Mouse (Mus musculus) forelimb bud, embryonic 11.5 days (tissue): ENCODE results near the gene Vasp.
A peak's percentile ranks its signal among the peaks of the same experiment; 100 is the strongest.
"Not testable (repeated sequence)": the region's sequence is repeated elsewhere in the genome, so short reads cannot be mapped to it uniquely, and the experiment has no call there.

Experiments
- DNase-seq: peaks from one replicate; pipeline ENCODE4 v3.0.0-alpha.2; 2012; ENCODE audit warnings: low read depth, low spot score

Vasp gene

DNA sequence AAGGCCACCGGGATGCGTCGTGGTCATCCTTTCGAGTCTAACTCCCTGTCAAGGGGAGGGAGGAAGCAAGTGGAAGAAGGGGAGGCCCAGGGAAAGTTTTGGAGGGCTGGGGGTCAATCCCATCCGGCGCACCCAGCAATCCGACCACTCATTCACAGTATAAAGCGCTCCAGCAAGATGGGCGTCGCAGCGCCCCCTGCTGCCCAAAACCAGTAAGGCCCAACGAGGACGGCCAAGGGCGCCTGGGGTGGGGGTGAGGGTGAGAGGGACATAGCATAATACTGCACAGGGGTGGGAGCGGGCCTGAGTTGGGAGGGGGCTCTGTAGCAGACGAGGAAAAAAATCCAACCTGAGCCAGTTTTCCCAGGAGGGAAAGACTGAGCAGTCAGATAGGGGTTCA, 32.2 kb upstream of the Vasp start:
- DNase-seq, result peak; percentile 82

DNA sequence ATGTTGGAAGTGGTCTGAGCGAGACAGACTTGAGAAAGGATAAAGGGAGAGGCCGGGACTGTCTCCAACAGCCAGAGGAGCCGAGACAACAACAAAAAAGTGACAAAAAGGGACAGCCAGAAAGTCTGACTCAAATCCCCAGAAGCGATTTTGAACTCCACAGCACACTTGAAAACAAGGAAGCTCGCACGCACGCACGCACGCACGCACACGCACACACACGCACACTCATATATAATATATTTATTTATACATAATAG, 31.4 kb upstream of the Vasp start:
- no peak for DNase-seq

DNA sequence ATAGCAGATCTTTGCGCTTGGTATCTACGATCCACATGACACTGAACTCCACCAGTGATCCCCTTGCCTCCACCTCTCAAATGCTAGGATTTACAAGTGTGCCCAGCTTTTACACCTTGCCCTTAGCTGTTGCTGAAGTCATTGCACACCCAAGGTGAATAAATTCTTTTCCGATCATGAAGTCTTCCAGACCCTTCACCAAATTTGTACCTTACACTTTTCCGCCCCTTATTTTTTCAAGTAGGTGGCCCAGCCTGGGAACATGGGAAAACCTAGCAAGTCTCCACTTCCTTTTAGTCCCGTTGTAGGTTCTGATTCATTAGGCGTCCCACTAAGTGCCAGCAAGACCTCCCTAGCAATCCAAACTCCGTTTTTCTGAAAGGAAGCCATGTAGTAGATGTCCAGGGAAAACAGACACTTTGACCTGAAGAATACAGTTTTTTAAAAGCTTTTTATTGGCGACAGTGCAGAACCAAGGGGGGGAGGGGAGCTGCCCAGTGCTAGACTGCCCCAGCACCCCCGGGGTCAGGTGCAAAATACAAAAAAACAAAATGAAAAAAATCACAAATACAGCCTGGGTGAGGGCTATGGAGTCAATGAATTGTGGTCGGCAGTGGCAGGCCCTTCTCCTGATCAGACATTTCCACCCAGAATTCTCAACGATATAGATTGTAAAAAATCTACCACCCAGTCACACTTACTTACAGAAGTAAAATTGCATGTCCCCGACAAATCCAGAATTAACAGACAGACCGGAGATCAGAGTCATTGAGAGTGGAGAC, 30.8 kb upstream of the Vasp start:
- no peak for DNase-seq

DNA sequence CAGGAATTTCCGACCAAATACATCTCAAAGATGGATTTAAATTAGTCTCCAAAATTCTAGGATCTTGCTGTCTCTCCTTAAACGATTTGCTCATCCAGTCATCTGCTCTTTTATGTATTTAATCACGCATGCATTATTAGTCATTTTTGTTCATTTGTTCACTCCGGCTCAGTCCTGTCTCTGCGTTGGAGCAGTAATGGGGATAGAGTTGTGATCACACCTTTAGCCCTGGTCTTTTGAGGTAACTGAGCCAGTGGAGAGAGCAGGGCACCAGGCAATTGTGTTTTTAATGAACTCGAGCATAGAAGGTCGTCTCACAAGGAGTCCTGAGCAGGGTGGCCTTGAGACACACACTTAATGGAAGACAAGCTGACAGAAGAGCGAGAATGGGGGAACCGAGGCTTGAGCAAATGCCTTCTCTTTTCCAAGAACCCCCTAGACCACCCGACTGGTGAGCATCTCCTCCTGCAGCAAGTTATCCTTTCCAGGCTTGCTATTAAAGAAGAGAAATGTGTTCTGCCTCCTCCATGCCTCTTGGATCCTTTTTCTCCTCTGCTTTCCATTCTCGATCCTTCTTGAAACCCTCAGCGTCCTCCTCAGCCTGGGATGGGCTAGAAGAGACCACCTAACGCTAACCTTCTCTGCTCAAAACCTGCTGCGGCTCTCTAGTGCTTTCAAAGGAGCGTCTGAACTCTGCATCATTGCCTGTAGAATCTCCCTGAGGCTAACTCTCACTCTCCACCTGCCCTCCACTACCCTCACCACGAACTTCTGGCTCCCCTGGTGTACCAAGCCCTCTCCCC, 30.0 kb upstream of the Vasp start:
- no peak for DNase-seq

DNA sequence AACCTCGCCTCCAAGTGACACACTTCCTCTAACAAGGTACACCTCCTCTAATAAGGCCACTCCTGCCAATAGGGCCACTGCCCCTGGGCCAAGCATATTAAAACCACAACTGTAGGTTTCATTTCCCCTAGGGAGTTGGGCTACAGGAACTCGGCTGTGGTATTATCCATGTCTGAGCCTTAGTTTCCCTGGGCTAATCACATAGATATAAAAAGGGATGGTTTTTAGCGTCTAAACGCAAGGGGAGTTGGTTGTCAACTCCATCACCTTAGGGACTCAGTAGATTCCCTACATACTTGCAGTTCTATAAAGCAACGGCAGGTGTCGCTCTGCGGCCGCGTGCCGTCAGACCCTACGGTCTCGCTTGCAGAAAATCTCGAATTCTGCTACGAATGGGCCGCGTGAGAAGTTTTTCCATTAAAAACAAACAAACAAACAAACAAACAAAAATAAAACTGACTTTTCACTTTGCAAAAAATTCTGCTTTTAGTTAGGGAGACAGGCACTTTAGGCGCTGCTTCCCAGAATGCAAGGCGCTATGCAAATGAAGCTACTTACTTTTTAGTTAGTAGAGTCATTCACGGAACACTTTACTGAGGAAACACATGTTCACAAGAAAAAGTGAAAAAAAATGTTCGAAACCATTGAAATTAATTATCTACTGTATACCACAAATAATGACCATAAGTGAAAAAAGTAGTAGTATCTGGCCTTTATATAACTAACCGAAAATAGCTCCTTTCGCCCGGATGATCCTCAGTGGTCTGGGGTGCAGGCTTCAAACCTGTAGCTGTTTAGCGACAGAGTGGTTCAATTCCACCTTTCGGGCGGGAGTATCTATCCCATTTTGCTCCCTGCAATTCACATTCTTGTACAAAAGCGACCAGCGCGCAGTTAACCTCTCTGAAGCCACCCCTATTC, 29.1 kb upstream of the Vasp start:
- peak; percentile 88 for DNase-seq

DNA sequence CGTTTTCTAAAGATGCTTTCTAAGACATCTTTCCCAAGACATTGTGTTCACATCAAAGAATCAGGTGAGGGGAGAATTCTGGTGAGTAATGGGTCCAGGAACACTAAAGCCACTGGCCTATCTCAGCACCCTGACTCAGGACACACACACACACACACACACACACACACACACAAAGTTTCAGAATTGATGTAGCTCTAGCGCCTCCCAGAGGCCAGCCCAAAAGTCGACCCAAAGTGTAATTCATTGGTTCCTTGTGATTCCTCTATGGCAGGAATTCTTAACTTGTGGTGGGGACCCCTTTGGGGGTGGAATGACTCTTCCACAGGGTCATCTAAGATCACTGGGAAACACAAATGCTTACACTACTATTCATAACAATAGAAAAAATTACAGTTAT, 27.6 kb upstream of the Vasp start:
- no peak for DNase-seq

DNA sequence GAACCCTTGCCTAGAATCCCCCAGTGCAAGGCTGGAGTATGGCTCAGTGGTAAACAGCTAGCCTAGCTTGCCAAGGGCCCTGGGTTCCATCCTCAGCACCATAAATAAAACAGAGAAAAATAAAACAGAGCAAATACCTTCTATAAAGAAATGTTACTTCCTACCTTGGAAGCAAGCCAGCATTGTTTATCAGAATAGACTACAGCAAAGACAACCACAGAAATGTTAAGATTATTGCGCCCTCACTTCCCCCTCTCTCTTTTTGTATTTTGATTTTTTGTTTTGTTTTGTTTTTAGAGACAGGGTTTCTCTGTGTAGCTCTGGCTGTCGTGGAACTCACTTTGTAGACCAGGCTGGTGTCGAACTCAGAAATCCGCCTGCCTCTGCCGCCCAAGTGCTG, 26.2 kb upstream of the Vasp start:
- no peak for DNase-seq

DNA sequence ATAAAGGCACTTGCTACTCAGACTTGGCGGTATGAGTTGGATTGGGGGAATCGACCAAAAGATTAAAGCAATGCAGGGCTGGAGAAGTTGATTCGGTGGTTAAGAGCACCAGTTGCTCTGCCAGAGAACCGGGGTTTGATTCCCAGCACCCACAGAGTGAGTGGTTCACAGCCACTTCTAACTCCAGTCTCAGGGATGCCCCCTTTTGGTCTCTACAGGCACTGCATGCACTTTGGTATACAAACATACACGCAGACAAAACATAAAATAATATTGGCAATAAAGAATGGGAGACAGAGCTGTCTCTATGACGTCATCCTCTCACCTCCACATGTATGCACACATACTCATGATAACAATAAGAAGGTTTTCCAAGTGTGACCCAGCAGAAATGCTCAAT, 25.4 kb upstream of the Vasp start:
- DNase-seq, result no peak

DNA sequence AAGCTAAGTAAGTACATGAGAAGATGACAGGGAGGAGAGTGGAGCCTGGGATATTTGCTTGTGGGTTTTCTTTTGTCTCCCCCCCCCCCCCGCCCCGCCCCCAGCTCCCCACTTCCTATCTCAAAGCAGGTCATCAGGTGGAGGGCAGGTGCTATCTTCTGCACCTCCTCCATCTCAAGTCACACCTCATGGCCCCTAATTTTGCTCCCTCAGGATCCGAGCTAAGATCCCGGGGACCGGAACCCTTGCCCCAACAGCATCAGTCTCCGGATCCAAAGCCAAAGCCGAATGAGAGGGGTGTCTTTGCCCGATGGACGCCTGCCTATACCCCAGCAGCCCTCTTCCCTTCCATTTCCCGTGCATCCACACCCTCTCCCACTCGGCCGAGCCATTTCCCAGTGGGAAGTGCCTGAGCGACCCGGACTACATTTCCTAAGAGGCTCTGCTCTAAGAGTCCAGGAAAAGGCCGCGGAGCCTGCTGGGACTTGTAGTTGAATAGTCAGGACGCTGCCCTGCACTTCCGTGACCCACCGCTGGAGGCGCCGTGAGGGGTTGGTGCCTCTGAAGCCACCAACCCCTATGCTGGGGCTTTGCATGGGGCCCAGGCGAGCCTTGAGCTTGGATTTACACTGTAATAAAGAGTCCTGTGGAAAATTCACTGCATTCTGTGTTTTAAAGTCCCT, 24.0 kb upstream of the Vasp start:
- DNase-seq, result peak; percentile 95

DNA sequence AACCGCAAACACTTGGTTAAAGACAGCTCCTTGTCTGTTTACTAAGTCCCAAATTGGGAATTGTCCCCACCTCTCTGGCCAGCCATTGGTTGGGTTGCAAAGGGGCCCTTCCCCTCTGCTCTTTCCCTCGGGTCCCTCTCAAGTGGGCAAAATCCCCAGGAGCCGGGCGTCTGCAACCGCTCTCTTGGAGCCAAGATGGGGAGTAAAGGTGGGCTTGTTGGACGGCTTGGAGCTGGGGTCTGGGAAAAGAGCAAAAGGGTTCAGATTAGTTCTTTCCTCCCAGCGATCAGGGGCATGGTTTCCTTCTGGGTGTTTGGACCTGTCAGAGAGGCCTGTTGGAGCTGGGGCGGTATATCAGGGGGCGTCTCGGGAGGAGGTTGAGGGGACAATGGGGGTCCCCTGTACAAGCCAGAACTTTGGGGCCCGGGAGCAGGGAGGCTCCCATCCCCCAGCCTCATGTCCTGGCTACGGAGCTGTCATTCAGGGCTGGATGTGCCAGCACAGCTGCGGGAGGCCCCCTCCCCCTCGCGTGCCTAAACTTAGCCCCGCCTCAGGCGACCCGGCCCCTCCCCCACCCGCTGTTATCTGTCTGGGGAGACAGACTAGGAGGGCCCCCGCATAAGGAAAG, 19.5 kb upstream of the Vasp start:
- no peak for DNase-seq

DNA sequence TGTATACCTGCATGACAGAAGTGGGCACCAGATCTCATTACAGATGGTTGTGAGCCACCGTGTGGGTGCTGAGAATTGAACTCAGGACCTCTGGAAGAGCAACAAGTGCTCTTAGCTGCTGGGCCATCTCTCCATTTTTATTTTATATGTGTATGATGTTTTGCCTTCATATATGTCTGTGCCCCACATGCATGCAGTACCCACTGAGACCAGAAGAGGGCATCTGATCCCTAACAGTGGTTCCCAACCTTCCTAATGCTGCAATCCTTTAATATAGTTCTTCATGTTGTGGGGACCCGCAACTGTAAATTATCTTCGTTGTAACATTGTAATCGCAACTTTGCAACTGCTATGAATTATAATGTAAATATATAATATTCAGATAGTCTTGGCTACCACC, 13.1 kb upstream of the Vasp start:
- peak; percentile 60 for DNase-seq

DNA sequence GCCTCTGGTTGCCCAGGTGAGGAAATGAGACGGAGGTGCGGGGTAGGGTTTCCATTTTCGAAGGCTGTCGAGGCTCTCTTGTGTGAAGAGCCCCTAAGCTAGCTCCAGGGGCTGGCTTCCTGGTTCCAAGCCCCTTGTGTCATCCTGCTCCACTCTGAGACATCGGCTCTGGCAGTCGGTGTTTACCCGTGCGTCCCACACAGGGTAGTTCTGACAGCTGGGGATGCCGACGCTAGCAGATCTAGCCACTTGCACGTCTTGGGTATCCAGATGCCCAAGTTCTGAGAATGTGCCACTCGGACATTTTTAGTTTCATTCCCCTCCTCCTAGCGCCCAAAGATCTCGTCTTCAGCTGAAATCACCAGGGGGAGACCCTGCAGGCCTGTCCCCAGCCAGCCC, 11.8 kb upstream of the Vasp start:
- no peak for DNase-seq

DNA sequence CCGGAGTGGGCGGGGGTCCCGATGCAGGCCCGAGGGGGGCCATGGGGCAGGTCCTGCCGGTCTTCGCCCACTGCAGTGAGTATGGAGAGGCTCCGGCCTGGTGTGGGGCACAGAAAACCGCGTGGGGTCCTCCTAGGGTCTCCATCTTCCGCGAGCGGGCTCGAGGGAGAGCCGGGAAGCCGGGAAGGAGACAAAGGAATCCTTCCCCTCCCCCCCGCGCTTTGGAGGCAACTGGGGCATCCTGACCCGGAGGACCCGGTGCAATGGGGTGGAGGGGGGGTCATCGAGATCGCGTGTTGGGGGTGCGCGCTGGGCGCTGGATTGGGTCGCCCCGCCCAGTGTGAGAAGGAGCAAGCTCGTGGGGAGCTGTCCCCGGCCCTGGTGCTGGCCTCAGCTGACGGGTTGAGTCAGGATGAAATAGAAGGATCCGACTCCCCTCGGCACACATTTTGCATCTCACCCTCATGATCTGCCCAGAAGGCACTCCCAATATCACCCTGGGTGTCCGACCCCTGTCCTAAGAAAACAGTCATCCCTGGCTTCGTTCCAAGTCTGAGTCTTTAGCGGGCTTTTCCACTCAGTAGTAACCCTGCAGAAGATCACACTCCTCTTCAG, 11.3 kb upstream of the Vasp start:
- no peak for DNase-seq

DNA sequence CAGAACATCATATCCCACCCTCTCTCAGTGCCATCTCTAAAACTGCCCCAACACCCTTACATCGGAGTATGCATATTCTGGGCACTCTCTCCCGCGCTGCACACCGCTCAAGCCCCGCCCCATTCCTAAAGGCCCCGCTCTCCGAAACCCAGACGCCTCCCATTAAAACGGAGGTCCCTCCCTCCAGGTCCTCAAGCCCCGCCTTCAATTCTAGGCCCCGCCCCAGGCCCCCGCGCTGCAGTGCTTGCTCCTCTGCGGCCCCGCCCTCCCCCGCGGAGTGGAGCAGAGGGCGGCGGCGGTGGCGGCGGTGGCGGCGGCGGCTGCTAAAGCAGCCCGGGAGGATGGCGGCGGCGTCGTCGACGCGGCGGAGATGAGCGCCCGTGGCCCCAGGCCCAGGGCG, 10.8 kb upstream of the Vasp start, which contains the start of gene Rtn2:
Rtn2 (plus strand) TSS at position 240 of the 400 bp plus-strand sequence.
- DNase-seq, result peak; percentile 63

DNA sequence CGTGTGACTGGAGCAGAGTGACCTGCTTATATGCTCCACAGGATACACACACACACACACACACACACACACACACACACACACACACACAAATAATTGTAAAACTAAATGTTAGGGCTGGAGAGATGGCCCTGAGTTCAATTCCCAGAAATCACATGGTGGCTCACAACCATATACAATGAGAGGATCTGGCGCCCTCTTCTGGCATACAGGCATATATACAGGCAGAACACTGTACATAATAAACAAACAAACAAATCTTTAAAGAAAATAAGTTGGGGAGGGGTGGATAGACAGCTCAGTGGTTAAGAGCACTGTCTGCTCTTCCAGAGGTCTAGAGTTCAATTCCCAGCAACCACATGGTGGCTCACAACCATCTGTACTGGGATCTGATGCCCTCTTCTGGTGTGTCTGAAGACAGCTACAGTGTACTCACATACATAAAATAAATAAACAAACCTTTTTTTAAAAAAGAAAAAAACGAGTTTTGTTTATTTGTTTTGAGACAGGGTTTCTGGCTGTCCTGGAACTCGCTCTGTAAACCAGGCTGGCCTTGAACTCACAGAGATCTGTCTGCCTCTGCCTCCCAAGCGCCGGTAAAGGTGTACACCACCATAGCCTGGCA, 10.2 kb upstream of the Vasp start:
- DNase-seq, result not testable (repeated sequence)

DNA sequence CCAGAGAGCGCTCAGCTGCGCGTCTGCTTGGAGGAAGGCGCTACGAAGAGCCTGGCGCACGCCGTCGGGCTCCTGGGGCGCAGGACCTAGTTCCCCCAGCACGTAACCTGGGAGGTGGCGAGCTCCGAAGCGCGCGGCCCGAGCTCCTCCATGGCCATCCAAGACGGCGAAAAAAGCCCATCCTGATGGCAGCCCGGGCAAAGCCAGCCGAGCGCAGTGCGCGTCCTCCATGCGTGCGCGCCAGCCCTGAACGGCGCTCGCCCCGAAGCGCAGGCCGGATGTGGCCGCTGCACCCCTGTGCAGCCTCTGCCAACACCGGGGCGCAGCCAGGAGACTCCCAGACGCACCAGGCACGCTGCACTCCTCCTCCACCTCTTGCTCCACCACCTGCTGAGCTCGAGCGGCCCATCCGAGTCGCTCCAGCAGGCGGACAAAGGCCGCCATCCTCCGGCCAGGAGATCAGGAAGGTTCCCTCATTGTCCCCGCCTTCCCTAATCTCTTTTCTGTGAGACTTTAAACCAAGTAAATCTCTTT, 8.0 kb upstream of the Vasp start, which contains the start of gene Ppm1n:
Ppm1n (minus strand) TSS at position 484 of the 534 bp plus-strand sequence.
- DNase-seq, result no peak

DNA sequence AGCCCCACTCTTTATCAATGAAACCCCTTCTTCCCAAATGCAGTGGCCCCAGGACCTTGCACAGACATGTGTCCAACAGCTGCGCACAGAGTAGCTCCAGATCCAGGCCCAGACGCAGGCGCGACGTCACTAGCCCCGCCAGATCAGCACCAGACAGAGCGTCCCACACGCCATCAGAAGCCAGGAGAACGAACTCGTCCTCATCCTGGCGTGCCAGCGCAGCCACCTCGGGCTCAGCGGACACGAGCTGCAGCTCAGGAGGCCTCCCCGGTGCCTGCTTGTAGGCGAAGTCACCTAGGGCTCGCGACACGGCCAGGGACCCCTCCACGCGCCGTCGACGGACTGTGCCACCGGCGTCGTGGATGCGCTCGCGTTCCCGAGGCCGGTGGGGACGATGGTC, 7.4 kb upstream of the Vasp start:
- no peak for DNase-seq

DNA sequence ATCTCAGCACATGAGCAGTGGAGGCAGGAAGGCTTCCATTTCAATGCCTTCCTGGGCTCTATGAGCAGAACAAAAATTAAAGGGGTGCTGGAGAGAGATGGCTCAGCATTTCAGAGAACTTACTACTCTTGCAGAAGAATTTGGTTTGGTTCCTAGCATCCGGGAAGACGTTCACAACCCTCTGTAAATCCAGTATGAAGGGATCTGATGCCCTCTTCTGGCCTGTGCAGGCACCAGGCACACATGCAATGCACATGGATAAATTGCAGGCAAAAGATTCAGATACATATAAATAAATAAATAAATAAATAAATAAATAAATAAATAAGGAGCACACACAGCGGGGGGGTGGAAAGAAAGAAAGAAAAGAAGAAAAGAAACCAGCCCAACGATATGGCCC, 4.6 kb upstream of the Vasp start:
- no peak for DNase-seq

DNA sequence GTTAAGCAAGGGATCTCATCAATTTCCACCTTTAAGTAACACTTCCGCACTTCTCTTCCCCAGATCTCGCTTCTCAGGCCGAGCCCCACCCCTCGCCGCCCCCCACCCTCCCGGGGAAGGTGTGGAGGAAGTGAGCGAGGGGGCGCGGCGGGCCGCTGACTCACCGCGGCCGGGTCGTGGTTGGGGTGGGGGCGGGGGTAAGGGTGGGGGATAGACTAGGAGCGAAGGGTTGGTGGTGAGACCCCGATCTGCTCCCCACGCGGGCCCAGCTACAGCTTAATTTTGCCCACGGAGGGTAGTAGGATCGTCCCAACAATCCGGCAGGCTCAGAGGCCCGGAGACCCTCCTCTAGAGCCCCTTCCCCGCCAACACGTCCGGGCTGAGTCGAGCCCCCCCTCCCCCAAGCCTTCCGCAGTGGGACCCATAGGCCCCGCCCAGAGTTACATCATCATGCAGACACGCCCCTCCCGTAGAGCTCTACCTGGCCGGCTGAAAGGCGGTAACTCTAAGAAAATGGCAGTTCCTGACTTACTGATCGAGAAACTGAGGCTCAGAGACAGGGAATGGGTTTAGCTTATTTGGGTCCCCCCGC, 652 bp upstream of the Vasp start:
- peak; percentile 77 for DNase-seq
